ENCODE assay signal across 23 mouse cellular contexts in the genomic region with DNA sequence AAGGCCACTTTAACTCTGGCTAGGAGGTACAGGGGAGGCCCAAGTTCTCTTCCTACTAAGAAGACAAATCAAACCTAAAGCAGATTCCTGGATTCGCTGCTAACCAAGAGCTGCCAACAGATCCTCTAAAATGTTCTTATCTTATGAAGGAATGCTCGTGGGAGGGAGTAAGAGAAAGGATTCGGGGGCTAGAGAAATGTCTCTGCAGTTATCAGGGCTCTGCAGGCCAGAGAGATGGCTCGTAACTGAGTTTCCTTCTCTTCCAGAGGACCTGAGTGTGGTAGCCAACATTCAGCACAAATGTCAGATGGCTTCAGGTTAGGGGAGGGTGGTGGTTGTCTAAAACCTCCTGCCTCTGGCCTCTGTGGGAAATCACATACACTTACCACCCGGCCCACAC.
DNase-seq lines count a peak whose midpoint lies in the region; ATAC-seq and TF ChIP-seq lines count a peak whose summit lies in the region.
"Had no signal": no experiment of that assay in that cellular context is flagged by ENCODE, and none has a peak within 500 bp of the region (broad histone marks: within the 10 kb centered on the region; RNA-seq: fewer than 3 reads in every experiment).

No protein-coding gene starts in this region.

- no peak for TF ChIP-seq POLR2A in MEL (IDR thresholded peaks at IDR 0.05; ENCODE audit: control insufficient read depth in 1 of 2, insufficient read depth in 1 of 2, low read depth in 1 of 2, low read length in 2 of 2, poor library complexity in 1 of 2)

- peak; percentile 77 for DNase-seq in heart, adult 11 months
- DNase-seq in heart, postnatal 14 days: no peak
- DNase-seq in MEL (ENCODE audit: low read depth, low spot score): peak; percentile 31
- DNase-seq: adrenal gland, postnatal 10 days; B cell, adult 2 months; cerebellum, adult 11-12 months; cerebellum, adult 9-10 months; cerebellum, postnatal 25 days; forebrain, postnatal 0 days; gastrocnemius, adult 2 months; gastrocnemius, postnatal 25 days had no signal

- H3K4me3 ChIP-seq in intestine, embryonic 16.5 days (ENCODE audit: low read length): no peak overlapping the region
- no peak overlapping the region for H3K4me3 ChIP-seq in intestine, embryonic 15.5 days (replicated peaks)
- H3K4me3 ChIP-seq in MEL (ENCODE audit: control insufficient read depth in 1 of 2, insufficient read depth in 1 of 2, low read depth in 2 of 2, low read length in 2 of 2): no peak overlapping the region
- no peak overlapping the region for H3K4me3 ChIP-seq in forebrain, embryonic 15.5 days
- H3K4me3 ChIP-seq: embryonic facial prominence, embryonic 12.5 days; forebrain, embryonic 12.5 days; gastrocnemius, adult 2 months; heart, embryonic 12.5 days; hindbrain, embryonic 10.5 days had no signal

- intact Hi-C loops in heart, postnatal 14 days (cut with DNase I): no loop called here

- no peak for TF ChIP-seq EP300 in MEL (IDR thresholded peaks at IDR 0.05; ENCODE audit: low read depth in 1 of 2, low read length in 2 of 2)

- no peak overlapping the region for H3K9ac ChIP-seq in intestine, embryonic 16.5 days (ENCODE audit: low read depth, low read length)
- no peak overlapping the region for H3K9ac ChIP-seq in intestine, embryonic 15.5 days
- H3K9ac ChIP-seq in MEL (ENCODE audit: control insufficient read depth, low read depth, low read length, poor library complexity, severe bottlenecking): no peak overlapping the region
- H3K9ac ChIP-seq in forebrain, embryonic 15.5 days (replicated peaks): no peak overlapping the region
- H3K9ac ChIP-seq: embryonic facial prominence, embryonic 12.5 days; forebrain, embryonic 12.5 days; forebrain, postnatal 0 days; heart, embryonic 12.5 days; hindbrain, embryonic 14.5 days had no signal

- ATAC-seq in intestine, embryonic 16.5 days: no peak
- no peak for ATAC-seq in intestine, embryonic 15.5 days
- ATAC-seq in megakaryocyte progenitor cell, adult 5-6 weeks (replicated peaks; ENCODE audit: poor library complexity): peak; percentile 56; the same call in 1 of the 2 replicates
- ATAC-seq in cerebellum, adult (ENCODE audit: insufficient number of reproducible peaks, low FRiP score, low TSS enrichment): no peak
- no peak for ATAC-seq in forebrain, embryonic 15.5 days (replicated peaks)
- ATAC-seq: CD4-positive, CD25-positive, alpha-beta regulatory T cell, adult 4 months; forebrain, postnatal 0 days had no signal

- H3K9me3 ChIP-seq in intestine, embryonic 16.5 days (ENCODE audit: control insufficient read depth, low read length): no peaks in the 10 kb centered on the region
- H3K9me3 ChIP-seq in intestine, embryonic 15.5 days: no peaks in the 10 kb centered on the region
- H3K9me3 ChIP-seq in MEL (replicated peaks; ENCODE audit: insufficient read depth, low read length): no peaks in the 10 kb centered on the region
- no peaks in the 10 kb centered on the region for H3K9me3 ChIP-seq in forebrain, embryonic 15.5 days
- H3K9me3 ChIP-seq: embryonic facial prominence, embryonic 12.5 days; forebrain, embryonic 12.5 days had no signal

- peaks cover 27% of the 10 kb centered on the region; the same call in 1 of the 2 replicates for H3K4me1 ChIP-seq in intestine, embryonic 16.5 days (ENCODE audit: control insufficient read depth, insufficient read depth, low read length)
- peaks cover 6% of the 10 kb centered on the region; the same call in 1 of the 2 replicates for H3K4me1 ChIP-seq in intestine, embryonic 15.5 days (replicated peaks)
- no peaks in the 10 kb centered on the region for H3K4me1 ChIP-seq in MEL (ENCODE audit: control insufficient read depth in 1 of 2, insufficient read depth in 2 of 2, low read length in 2 of 2)
- no peaks in the 10 kb centered on the region for H3K4me1 ChIP-seq in forebrain, embryonic 15.5 days

- H3K36me3 ChIP-seq in intestine, embryonic 16.5 days (ENCODE audit: control insufficient read depth, insufficient read depth, low read length): no peaks in the 10 kb centered on the region
- H3K36me3 ChIP-seq in intestine, embryonic 15.5 days: peaks cover 4% of the 10 kb centered on the region; the same call in 1 of the 2 replicates
- H3K36me3 ChIP-seq in MEL (ENCODE audit: control insufficient read depth in 1 of 2, insufficient read depth in 2 of 2, low read length in 2 of 2): no peaks in the 10 kb centered on the region
- no peaks in the 10 kb centered on the region for H3K36me3 ChIP-seq in forebrain, embryonic 15.5 days
- H3K36me3 ChIP-seq: embryonic facial prominence, embryonic 12.5 days; forebrain, embryonic 12.5 days; G1E; heart, embryonic 12.5 days; hindbrain, embryonic 10.5 days had no signal

- no peak for TF ChIP-seq CTCF in MEL (IDR thresholded peaks at IDR 0.05 in 2 of 3, conservative IDR thresholded peaks at IDR 0.05 in 1 of 3; ENCODE audit: control insufficient read depth in 1 of 3, insufficient read depth in 1 of 3, low read depth in 2 of 3, low read length in 3 of 3, poor library complexity in 1 of 3, severe bottlenecking in 1 of 3)

- no peak overlapping the region for H3K4me2 ChIP-seq in intestine, embryonic 16.5 days (ENCODE audit: low read depth, low read length)
- H3K4me2 ChIP-seq in intestine, embryonic 15.5 days (replicated peaks): no peak overlapping the region
- no peak overlapping the region for H3K4me2 ChIP-seq in forebrain, embryonic 15.5 days (replicated peaks)
- H3K4me2 ChIP-seq: embryonic facial prominence, embryonic 12.5 days; forebrain, embryonic 12.5 days; heart, embryonic 12.5 days; hindbrain, embryonic 14.5 days had no signal

- 74% methylated on average over 5 of the region's 5 CpGs for WGBS in intestine, embryonic 16.5 days
- 62% methylated on average over 5 of the region's 5 CpGs for WGBS in intestine, embryonic 15.5 days
- WGBS in forebrain, embryonic 15.5 days: 88% methylated on average over 5 of the region's 5 CpGs

- no peaks in the 10 kb centered on the region for H3K27me3 ChIP-seq in intestine, embryonic 16.5 days (replicated peaks; ENCODE audit: control insufficient read depth, insufficient read depth, low read length)
- H3K27me3 ChIP-seq in intestine, embryonic 15.5 days (replicated peaks): no peaks in the 10 kb centered on the region
- H3K27me3 ChIP-seq in MEL (ENCODE audit: control insufficient read depth in 1 of 2, insufficient read depth in 2 of 2, low read length in 2 of 2): no peaks in the 10 kb centered on the region
- H3K27me3 ChIP-seq in forebrain, embryonic 15.5 days: no peaks in the 10 kb centered on the region
- H3K27me3 ChIP-seq: embryonic facial prominence, embryonic 12.5 days; heart, embryonic 12.5 days had no signal

- 0 out of 2 replicates have a peak overlapping the region, but pooled peaks have one; percentile 1 for H3K27ac ChIP-seq in intestine, embryonic 16.5 days (ENCODE audit: low read length)
- H3K27ac ChIP-seq in intestine, embryonic 15.5 days: no peak overlapping the region
- no peak overlapping the region for H3K27ac ChIP-seq in MEL (ENCODE audit: control insufficient read depth, low read depth, low read length)
- H3K27ac ChIP-seq in forebrain, embryonic 15.5 days (replicated peaks): no peak overlapping the region
- H3K27ac ChIP-seq: embryonic facial prominence, embryonic 12.5 days; forebrain, embryonic 12.5 days; gastrocnemius, adult 2 months; hindbrain, embryonic 10.5 days; hindbrain, embryonic 14.5 days had no signal

- no peak for TF ChIP-seq RAD21 in MEL (IDR thresholded peaks at IDR 0.05; ENCODE audit: low read depth, low read length)

- H3K79me2 ChIP-seq in MEL (ENCODE audit: control insufficient read depth, insufficient read depth, low read length, poor library complexity): no peaks in the 10 kb centered on the region

TF ChIP-seq in MEL, 35 proteins besides CTCF, POLR2A, EP300 and RAD21:
- TF ChIP-seq RCOR1 (IDR thresholded peaks at IDR 0.05; ENCODE audit: low read depth, low read length) (no peak), UBTF (IDR thresholded peaks at IDR 0.05; ENCODE audit: borderline replicate concordance, insufficient read depth, low read depth, low read length) (no peak), JUND (IDR thresholded peaks at IDR 0.05; ENCODE audit: low read depth, low read length) (no peak), ELF1 (IDR thresholded peaks at IDR 0.05; ENCODE audit: low read depth, low read length) (no peak), SMC3 (IDR thresholded peaks at IDR 0.05; ENCODE audit: low read depth, low read length) (no peak), POLR2AphosphoS5 (IDR thresholded peaks at IDR 0.05; ENCODE audit: borderline replicate concordance, low read depth, low read length) (no peak), HCFC1 (IDR thresholded peaks at IDR 0.05; ENCODE audit: low read depth, low read length) (no peak), MXI1 (IDR thresholded peaks at IDR 0.05; ENCODE audit: low read depth, low read length) (no peak), TCF12 (IDR thresholded peaks at IDR 0.05; ENCODE audit: low read depth, low read length) (no peak), ZKSCAN1 (IDR thresholded peaks at IDR 0.05; ENCODE audit: low read depth, low read length) (no peak)

Comparison
In these comparisons a context has a peak if more than half of its experiments do, and no peak if none do; other contexts are left out.
1. DNase-seq: peak in heart, adult 11 months (single experiment) and MEL (single experiment); none in heart, postnatal 14 days (0 of 2).